Mouse (Mus musculus) fat pad, adult 2 months (tissue): ENCODE measurements at regions not wholly inside any gene's neighbourhood (a gene's known extent, or its start where the extent isn't known, plus 50 kb on each side); places are given as distances from the start of the nearest gene placed in this dataset.

Source experiments
- DNase-seq: peaks from one replicate; pipeline ENCODE4 v3.0.0-alpha.2; 2011; ENCODE audit warnings: low read depth, low spot score; ENCODE audit errors: extremely low read depth

DNA sequence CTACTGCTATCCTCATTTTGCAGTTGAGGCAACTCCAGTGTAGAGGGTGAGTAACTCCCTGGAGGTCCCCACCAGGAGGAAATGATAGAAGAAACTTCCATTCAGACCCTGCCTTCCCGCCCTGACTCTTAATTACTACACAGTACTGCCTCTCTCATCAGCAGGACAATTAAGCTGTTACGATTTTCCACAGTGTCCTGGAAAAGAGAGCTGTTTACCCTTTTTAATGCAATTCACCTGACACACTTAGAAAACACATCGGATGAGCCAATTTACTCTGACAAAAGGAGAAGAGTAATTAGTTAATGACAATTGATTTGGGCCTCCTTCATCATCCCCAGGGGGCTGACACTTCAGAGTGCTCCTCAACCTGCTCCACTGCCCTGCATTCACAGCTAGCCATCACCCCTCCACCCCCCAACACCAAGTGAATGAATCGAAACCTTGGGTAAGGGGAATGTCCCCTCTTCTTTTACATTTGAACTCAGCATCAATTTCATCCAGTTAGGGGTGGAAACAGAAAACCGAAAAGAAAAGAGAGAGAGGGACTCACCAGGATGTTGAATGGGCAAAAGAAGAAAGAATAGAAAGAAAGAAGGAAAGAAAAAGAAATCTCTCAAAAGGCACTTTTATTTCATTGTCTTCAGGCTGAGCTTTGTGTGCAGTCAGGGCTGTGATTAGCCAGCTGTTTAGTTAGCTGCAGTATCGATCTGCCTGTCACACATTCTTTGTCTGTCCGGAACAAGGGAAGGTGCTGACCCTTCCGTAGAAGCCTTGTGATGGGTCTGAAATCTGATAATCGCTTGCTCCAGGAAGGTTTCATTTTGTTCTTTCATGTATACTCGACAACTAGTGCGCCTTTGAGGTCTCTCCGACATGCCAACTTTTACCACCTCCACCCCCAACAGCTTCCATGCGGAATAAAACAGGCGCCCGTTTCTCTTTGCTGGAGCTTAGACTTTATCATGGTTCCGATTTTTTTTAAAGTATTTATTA lies 482.6 kb upstream of the Tenm4 start:
- no peak for DNase-seq

DNA sequence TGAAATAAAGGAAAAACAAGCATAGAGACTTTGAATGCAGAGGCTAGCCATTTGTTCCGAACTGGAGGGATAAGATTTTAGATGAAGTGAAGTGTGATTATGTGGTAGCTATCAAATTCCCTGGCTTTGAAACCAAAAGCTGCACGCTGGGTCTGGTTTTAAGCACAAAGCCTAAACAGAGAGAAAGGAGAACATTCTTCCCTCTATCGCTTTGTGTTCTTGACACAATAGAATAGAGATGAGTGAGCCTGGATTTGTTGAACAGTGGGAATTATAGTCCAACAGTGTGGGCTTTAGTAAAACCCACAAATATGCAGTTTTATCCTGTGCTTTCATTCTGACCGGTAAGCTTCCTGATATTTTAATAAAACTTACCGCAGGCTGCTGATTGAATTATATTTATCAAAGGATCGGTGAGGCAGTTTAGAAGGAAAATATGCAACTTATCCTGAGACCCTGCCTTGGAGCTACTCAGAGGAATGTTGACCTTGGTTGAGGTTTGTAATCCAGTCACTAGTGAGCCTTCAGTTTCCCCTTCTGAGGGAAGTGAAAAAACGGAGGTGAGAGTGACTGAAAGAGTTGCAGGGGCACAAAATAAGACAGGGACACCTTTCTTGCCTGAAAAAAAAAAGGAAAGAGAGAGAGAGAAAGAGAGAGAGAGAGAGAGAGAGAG lies 481.7 kb upstream of the Tenm4 start:
- no peak for DNase-seq

DNA sequence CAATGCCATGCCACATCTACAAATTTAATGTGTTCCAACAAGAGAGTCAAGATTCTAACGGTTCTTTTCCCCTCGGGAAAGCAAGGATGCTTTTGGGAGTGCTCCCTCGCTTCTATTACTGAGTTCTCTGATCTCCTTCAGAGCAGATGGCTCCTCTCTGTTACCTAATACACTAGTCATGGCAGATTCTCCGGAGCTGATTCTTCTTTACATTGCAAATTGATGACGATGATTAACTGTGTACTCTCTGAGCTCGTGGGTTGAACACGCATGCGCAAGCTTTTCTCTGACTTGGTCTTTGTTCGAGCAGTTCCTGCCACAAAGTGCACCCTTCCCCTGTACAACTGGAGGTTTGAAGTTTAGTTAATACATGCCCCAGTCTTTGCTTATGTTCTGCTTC lies 471.5 kb upstream of the Tenm4 start:
- DNase-seq, result no peak

DNA sequence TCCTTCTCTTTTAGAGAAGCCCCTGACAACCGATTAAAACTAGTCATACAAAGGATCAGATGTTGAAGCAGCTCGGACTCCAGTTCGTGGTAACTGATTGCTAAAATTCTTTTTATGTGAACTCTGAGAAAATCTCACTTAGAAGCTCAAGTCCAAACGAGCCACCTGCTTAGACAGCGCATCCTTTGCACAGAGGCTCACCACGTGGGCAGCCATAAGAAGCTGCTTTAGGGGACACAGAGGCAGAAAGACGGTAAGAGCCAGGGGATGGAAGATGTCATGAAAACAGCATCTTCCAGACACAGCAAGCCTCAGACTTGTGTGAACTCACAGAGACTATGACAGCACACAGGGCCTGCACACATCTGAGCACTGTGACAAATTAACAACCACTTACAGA lies 461.0 kb upstream of the Tenm4 start:
- DNase-seq, result no peak

DNA sequence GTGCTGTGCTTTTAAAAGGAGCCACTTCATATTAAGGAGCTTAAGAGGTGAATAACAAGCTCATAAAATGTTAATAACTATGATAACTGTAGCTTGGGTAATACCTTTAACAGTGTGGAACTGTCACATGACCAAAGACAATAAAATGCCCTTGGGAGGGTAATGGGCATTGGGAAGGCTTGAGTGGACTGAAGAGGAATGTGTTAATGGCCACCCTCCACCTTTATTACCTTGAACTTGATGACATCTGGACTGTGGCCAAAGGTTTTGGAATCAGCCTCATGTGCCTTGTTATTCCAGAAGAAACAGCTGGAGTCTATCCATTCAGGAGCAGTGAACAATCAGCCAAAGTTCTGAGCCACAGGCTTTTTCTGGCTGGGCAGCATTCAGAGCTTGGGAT lies 451.0 kb upstream of the Tenm4 start:
- no peak for DNase-seq

DNA sequence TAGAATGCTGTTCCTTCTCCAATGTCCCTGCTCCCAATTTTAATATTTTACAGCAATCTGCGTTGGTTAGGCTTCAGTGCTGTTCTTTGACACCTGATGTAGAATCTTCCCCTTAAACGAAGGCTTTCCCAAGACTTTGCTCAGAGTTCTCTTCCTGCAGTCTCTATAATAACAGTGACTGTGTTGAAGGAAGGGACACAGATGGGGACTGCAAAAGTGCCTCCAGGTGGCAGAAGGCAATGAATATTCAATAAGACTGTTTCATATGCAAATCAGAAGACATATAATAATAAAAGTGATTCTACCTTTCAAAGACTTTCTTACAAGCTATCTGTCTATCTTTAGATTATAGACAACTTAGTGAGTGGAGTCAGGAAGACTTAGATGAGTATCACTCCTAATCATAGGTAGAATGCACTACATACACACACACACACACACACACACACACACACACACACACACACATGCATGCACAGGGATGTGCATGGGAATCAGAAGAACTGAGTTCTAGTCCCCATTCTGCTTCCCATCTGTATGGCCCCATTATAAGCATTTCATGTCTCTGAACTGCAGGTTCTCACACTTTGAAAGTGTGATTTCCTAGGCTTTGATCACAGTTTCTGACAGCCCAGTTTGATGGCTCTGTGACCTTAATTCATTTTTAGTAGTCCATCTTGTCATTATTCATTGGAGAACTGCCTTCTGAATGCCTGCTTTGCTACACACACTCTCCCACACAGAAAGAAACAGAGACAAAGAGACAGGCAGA lies 445.1 kb upstream of the Tenm4 start:
- no peak for DNase-seq

DNA sequence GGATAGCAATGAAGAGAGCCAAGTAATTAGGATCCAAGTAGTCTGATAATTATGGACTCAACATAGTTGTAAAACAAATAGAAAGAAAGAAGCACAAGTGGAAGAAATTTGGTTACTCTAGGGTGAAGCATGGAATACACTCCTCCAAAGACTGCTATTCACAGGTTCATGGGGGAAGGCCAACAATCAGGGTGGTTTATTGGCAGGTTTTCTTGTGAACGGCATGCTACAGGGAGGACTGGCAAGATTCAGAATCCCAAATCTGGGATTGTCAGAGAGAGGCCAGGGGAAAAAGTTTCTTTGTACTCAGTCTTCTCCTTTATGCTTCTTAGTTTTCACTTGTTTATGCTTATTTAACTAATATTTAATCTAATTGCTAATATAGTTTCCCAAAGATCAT lies 437.2 kb upstream of the Tenm4 start:
- DNase-seq, result no peak

DNA sequence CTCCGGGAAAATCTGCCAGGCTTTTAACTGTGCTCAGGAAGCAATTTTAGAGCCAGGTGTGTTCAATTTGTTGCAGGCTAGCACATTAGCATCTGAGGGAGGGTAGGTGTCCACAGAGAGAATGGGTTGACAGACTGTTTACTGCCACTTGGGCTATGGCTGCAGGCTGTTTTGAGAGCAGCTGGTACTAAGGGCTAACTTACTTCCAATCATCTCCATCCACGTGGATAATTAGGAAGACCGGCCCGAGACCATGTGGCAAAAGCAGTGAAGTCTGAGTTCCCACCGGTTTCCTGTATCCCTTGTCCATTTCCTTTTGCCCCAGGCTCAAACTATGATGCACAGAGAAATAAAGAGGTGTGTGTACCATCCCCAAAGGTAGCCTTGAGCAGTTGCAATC lies 436.5 kb upstream of the Tenm4 start:
- no peak for DNase-seq

DNA sequence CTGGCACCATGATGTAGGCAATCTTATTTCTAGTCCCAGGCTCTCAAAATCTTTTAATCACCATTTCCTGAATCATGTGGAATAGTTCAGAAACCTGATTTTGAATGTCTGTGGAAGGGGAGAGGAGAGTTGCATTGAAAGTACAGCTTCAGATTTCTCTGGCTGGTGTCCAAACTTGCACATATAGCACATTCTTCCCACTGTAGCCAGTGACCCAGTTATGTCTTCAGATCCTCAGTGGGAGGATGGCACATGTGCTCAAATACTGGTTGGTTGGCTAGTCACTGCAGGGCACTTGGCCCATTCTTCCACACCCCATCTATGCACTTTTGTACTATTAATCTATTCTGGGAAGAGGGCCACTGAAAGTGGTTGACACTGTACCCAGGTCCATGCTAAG lies 434.3 kb upstream of the Tenm4 start:
- no peak for DNase-seq

DNA sequence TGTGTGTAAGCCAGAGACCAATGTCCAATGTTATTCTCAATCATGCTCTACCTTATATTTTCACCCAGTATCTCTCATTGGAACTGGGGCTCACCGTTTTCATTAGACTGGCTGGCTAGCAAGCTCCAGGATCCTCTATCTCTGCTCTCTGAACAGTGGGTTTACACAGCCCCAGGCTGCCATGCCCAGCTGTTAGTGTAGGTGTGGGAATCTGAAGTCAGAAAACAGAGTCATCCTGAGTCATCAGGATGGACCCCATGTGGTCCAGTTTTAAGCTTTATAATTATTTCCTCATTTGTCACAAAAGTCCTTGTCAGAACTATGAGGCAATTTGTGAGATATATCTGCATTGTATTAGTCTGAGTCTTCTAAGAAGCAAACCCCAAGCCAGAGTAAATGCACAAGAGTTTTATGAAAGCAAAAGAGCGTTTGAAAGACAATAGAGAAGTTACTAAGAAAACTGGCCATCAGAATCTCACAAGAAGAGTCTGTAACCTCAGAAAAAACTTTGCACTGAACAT lies 432.3 kb upstream of the Tenm4 start:
- DNase-seq, result no peak

DNA sequence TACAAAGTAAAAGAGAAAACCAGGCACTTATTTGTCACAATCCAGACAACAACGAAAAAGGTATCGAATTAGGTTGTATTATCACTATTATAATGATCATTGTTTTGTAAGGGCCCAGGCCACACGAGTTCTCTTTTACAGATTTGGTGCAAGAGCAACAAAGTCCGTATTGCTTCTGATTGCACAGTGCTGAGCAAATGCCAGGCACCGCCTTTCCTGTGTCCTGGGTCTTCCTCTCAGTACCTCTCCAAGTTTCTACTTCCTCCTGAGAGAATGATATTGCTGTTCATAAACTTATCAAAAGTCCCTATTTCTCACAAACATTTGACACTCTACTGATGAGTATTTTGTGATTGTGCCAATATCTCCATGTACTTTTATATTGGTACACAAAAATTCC lies 431.3 kb upstream of the Tenm4 start:
- no peak for DNase-seq

DNA sequence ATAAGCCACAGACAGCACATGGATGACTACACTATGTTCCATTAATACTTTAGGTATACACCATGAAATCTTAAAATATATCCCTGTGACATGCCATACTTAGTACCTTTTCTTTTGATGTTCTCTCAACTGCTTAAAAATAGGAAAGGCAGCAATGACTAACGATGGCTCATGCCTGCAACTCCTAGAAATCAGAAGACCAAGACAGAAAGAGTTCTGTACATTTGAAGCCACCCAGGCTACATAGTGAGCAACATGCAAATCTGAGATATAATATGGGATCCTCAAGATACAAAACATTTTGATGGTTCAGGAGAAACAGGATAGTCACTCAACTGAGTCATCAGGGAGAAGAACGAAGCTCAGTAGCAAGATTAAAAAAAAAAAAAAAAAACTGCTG lies 412.7 kb upstream of the Tenm4 start:
- DNase-seq, result no peak

DNA sequence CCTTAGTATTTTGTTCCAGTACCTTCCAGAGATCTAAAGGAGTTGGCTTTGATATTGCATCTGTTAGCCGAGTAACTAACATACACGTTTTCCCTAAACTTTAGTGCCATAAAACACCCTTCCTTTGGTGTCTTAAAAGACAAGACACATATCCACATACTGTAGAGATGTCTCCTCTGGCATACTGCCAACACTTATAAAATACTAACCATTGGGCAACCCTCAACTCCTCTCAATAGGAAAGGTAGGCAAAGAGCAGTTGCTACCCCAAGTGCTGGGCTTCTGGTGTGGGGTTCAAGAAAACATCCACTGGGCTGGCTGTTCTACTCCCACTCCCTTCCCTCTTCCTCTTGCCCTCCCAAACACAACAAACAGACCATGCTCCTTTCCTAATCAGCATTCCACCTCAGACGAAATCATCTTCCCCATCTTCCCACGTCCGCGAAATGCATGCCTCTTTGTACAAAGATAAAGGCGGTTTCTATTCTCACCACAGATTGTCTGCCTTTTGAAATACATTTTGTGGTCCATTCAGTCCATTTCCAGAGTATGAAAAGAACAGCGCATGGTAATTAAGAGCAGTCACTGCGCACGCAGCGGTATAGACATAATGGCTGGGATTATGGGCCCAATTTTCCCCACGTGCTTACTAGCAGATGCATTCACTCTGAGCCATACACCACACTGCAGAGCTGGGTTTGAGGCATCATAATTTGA lies 409.9 kb upstream of the Tenm4 start:
- DNase-seq, result no peak

DNA sequence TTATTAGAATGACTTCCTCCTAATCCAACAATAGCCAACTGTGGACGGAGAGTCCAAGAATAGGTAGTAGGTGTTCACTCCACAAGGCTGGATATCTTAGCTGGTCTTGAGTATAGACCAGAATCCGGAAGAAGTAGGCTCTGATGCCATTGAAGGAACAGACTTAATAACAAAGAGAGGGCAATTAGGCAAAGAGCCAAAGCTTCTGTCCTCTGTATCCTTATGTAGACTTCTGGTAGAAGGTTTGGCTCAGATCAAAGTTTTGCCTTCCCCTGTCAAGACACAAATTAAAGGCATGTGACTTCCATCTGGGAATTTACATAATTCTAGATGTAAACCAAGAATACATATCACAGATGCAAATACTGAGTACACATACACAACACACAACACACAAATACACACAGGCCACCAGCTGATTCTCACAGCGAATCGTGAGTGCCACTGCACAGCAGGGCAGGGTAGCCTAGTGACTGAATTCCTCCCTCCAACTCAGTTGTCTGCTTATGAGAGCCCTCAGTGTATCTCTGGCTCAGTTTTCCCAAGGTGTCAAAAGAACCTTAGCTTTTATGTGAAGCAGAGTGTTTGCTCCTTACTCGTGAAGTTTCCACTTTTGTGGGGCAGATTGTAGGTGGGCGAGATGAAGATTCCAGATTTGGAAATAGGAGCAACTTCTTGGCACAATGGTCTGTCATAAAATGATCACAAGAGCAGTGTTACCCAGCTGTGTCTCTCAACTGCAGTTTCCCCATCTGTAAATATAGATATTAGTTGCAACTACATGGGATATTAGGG lies 404.5 kb upstream of the Tenm4 start:
- no peak for DNase-seq

DNA sequence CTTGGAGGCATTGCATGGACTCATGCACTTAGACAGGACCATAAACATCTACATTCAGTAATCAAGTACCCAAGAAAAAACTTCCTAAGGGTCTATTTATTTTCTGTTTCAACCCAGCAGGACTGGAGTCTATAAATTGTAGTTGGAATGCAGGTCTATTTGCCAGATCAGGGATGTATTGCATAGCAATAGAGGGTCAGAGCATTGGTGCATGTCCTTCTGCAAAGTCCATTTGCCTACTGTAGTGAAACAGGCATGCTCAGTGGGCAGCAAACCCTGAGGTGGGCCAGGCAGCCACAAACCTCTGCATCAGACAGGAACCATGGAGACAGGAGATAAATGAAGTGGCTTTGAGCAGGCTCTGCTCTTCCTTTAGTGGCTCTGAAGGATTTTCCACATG lies 386.5 kb upstream of the Tenm4 start:
- no peak for DNase-seq

DNA sequence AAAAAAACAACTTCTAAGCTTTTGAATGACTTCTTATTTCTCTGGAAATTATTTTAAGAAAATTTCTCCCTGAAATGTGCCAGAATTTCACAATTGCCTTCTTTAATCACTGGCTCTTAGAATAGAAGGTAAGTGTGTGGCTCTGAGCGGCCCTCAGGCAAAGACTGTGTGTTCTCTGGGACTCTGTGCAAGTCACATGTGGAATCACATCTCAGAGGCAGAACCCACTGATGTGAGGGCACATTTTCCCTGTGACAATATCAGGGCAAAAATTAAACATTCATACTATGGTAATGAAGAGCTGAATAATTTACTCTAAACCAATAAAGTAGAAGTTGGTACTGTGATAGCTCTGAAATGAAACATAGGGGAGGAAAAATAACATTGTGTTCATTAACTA lies 383.5 kb upstream of the Tenm4 start:
- no peak for DNase-seq

DNA sequence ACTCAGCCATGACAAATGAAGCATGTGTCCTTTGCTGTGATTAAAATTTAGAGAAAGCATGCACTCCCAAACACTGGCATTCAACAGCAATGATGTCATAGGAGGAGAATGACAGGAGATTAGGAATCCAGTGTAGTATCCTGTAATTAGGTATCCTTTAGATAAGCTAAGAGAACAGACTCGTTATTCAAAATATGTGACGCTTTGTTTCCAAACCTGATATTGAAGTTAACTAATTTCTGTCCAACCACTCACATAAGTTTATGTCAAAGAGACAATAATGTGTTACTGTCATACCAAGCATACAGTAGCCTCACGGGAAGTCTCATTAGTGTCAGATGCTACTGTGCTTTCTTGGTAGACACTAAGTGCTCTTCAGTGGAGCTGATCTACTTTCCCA lies 383.1 kb upstream of the Tenm4 start:
- no peak for DNase-seq

DNA sequence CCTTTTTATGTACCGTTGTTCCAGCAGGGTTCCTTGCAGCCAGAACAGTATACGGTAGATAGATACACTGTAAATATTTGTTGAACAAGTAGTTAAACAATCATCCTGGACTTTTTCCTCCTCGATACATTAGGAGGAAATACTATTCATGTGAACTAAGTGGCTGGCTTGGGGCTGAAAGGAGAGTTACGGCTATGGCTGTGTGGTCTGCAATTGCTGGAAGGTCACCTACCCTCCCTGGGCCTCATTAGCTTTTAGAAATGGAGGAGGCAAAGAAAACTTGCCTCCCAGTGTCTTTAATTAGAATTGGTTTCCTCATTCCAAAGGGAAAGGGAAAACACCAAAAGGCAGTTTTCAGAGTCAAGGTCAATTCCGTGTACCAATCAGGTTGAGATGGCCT lies 381.6 kb upstream of the Tenm4 start:
- DNase-seq, result no peak

DNA sequence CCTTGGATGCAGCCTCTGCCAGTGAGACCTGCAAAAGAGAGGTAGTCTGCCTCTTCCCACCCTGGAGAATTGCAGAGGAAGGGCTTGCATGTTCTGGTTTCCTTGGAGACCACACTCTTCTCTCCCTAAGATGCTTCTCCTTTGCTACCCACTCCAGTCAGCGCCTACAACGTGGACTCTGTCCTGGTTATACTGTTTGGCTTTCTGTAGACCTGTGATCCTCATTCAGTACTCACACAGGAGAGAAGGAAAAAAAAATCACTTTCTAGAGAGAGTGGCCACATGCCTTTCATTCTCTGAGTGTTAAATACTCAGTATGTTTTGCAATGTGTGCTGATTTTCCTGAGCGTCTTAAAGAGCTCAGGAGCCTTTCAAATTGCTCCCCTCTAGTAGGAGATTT lies 372.0 kb upstream of the Tenm4 start:
- DNase-seq, result no peak

DNA sequence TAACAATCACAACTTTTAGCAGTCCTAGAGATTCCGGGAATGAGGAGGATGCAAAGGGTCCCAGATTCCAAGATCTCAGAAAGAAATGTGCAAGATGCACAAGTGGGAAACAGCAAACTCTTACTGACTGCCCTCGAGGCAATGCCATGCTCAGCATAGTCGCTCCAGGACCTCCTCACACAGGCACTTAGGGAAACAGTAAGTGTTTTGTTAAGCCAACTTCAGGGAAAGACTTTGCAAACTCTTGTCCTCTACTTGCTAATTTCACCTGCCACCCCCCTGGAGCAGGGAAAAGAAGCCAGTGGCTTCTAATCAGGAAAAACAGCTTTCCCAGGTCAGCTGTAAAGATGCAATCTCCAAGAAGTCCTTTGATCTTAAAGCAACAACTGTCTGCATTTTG lies 361.4 kb upstream of the Tenm4 start:
- no peak for DNase-seq
